Mouse (Mus musculus) cortical plate, adult 2 months (tissue): ENCODE results near the gene Fbxo44.

ENCODE experiments used
- CTCF ChIP-seq: fragments of 200-500 bp; IDR thresholded peaks from 2 replicates; pipeline ENCODE4 v1.5.1; 2011; ENCODE audit warnings: mild to moderate bottlenecking, control low read depth, low read length; ENCODE audit not compliant: insufficient read depth; ENCODE audit errors: extremely low read depth
- POLR2A ChIP-seq: fragments of 200-500 bp; IDR thresholded peaks from 2 replicates; pipeline ENCODE4 v1.6.1; 2011; ENCODE audit warnings: mild to moderate bottlenecking, low read length, control low read depth; ENCODE audit not compliant: insufficient read depth; ENCODE audit errors: extremely low read depth

- no peak for TF ChIP-seq CTCF
- no peak for TF ChIP-seq POLR2A
These were observed 52.5 kb downstream of the Fbxo44 start for GRCm38 (mm10) chr4:148107621-148108291.
